Mouse (Mus musculus): Measurements from ENCODE around the gene Xylt1.

Xylt1 gene

GRCm38 (mm10) chr7:117563939-117564499, 183.2 kb downstream of the Xylt1 start:
- DNase-seq (ENCODE audit: low spot score in 2 of 2): no peak

DNA sequence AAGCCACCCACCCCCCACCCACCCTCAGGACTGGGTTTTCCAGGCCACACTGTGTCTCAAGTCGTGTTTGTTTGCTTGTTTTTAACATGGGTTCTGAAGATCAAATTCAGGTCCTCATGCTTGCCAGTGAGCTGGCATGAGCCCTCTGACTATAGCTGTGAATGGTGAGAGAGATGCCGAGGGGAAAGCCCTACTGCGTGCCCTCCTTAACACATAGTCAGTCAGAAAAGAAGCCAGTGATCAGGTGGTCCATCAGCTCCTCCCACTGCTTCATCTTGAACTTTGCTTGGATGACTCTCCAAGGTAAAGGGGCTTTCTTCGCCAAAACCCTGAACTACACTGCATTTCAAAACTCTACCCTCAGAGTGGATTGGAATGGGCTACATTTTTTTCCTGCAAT, 183.8 kb downstream of the Xylt1 start:
- no peak for DNase-seq (ENCODE audit: low spot score in 2 of 2)

DNA sequence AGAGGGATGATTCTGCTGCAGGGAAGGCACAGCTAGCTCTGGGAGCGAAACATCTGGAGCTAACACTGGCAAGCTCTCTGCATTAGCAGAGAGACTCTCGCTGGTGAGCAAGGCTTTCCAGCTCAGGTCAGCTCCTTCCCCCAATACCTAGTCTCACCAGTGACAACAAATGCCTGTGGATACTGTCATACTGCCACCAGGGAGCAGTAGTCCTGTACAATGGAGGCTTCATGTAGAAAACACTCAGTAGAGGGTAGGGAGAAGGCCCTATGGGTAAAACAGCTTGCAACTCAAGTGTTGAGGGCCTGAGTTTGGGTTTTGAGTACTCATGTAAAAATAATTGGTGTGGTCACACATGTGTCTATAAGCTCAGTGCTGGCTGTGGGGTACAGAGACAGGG, 185.3 kb downstream of the Xylt1 start:
- peak in 1 of 2 experiments; percentile 16 for DNase-seq (ENCODE audit: low spot score in 2 of 2)

DNA sequence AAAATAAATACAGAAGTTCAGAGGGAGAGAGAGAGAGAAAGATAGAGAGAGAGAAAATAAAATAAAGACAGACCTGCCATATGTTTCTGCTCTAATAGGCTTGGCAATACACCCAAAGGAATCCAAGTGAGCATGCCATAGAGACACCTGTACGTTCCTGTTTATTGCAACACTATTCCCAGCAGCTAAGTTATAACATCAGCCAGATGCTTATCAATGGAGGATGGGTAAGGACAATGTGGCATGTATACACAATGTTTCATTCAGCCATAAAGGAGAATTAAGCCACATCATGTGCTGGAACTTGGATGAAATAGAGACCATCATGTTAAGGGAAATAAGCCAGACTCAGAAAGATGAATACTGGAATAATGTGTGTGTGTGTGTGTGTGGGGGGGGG, 186.1 kb downstream of the Xylt1 start:
- DNase-seq (ENCODE audit: low spot score in 2 of 2): no peak

DNA sequence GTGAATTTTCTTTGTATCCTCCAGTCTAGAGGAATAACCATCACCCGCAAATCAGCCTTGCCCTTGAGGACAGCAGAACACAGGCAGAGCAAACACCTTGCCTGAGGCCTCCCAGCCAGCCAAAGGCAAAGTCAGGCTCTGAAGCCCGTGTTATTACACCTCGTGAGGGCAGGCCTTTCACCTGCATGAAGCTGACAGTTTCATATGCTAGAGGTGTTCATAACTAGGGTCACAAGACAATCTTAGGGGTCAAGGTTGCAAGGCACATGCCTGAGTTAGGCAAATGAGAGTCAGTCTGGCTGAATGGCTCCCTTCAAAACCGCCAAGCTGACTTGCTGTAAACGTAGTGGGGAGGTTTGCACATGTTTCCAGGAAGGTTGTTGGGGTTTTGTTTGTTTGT, 186.5 kb downstream of the Xylt1 start:
- DNase-seq (ENCODE audit: low spot score in 2 of 2): peak in 1 of 2 experiments; percentile 3

GRCm38 (mm10) chr7:117567653-117568340, 187.0 kb downstream of the Xylt1 start:
- peak in 1 of 2 experiments; percentile 40 for DNase-seq (ENCODE audit: low spot score in 2 of 2)

DNA sequence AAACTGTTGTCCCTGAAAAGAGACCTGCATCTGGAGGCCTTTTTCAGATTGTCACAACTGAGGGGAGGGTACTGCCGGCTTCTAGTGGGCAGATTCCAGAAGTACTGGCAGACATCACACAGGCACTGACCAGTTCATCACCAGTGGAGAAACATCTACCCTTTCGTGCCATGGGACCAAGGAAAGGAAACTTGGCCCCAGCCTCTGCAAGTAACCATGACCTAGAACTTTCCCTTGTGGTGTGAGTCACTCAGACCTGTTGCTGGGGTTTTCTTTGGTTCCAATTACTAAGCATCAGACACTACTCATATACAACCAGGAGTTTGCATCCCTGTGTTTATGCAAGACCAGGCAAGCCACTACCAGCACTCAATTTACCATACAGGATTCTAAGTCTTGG, 190.4 kb downstream of the Xylt1 start:
- no peak for DNase-seq (ENCODE audit: low spot score in 2 of 2)

- no peak for DNase-seq (ENCODE audit: low spot score in 2 of 2)
Observed at GRCm38 (mm10) chr7:117571713-117572112, 190.9 kb downstream of the Xylt1 start.

DNA sequence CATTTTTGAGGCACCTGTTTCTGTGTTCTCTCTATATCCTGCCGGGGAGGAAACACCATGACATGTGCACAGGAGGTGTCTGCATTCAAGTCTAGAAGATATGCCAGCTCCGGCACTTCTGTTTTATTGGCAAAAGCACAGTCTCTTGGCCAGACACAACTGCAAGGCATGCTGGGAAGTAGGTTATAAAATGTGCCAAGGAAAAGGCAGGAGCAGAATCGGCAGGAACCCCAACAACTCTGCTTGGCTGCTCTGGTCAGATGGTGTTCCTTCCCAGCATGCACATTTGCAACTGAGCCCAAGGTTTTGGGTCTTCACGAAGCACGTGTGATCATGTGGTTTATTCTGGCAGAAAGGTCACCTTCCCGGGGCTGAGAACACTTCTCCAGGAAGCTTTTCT, 192.4 kb downstream of the Xylt1 start:
- DNase-seq (ENCODE audit: low spot score in 2 of 2): no peak

GRCm38 (mm10) chr7:117575417-117575816, 194.6 kb downstream of the Xylt1 start:
- DNase-seq (ENCODE audit: low spot score in 2 of 2): no peak

DNA sequence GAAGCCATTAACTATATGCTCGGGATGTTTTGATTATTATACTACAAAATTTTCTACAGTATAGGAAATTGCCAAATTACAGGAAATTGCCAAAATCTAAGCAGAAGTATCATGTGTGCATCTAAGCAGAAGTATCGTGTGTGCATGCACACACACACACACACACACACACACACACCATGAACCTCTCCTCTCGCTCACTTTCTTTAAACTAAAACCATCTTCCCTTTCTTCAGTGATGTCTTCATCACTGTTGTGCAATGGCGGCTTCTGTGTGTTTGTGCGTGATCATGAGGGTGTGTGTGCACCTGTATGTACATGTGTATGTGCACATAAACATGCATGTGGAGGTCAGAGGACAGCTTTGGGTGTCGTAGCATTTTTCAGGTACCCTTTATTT, 196.3 kb downstream of the Xylt1 start:
- no peak for DNase-seq (ENCODE audit: low spot score in 2 of 2)

DNA sequence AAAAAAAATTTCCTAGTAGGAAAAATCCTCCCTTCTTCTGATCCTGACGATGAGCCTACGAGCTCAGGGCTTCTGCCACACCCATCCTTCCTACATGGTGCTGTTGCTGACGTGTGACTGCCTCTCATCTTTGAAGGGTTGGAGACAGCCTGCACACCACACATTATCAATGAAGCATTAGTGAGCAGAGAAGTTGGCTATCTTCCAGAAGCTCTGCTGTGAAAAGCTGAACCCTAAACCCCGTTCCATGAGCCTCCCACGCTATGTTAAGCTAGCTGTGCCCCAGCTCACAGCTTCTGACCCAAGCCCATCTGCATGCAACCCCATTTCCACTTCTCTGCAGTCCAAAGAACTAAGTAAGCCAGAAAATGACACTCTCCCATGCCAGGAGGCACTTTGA, 204.4 kb downstream of the Xylt1 start:
- DNase-seq (ENCODE audit: low spot score in 2 of 2): no peak

GRCm38 (mm10) chr7:117586811-117587210, 206.0 kb downstream of the Xylt1 start:
- DNase-seq (ENCODE audit: low spot score in 2 of 2): no peak

DNA sequence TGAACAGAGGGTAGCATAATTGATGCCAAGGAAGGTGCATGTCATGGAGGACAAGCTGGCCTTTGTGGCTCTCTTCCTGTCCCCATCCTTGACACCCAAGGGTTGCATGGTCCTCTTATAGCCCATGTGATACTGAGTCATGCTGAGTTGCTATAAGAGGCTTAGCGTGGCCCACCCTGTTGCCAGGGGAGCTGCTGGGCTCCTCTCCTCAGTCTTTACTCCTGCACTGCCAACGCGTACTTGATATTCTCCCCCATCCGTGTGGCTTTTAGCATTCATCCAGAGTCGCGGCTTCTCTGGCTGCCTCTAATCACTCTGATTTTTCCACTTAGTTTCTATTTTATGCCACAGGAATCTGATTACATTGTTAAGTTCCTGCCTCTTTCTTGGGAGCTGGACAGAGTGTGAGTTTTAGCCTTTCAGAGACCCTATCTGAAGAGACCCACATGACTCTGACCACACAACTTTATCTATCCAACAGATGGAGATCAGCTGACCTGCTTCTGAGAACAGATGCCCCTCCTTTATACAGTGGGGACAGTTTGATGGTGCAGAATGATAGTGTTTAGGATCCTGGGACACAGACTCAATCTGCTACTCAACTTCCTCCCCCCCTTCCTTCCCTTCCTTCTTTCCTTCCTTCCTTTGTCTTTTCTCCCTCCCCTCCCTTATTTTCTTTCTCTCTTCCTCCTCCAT, 206.6 kb downstream of the Xylt1 start:
- no peak for DNase-seq (ENCODE audit: low spot score in 2 of 2)

DNA sequence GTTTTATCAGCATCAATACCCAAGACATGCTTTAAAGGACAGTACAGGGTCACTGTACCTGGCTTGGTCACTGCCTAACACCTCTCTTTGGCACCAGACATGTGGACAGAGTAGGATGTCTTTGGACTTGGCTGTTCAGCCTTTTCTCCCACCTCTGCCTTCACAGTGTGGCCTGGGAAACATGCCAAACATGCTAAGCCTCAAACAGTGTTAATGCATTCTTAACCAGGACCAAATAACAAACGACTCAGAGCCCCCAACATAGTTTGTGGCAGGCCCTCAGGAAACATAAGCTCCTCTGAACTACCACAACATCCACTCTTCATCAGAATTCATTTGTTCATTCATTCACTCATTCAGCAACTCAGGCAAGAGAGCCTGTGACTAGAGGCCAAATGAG, 207.6 kb downstream of the Xylt1 start:
- no peak for DNase-seq (ENCODE audit: low spot score in 2 of 2)

DNA sequence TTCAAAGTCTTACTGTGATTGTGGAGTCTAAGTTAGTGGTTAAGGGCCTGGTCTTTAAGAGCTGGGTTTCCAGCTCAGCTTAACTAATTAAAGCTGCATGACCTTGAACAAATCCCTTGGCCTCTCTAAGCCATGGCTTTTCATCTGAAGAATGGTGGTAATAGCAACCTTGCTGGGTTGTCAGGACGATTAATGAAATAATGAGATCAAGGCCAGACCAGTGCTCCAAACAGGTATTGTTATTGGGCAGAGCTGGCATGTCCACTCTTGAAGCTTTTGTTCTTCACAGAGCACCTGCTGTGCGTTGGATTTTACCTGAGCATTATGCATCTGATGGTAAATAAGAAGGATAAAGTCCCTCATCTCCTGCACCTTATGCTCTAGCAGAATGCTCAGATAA, 208.6 kb downstream of the Xylt1 start:
- no peak for DNase-seq (ENCODE audit: low spot score in 2 of 2)

GRCm38 (mm10) chr7:117589820-117590219, 209.0 kb downstream of the Xylt1 start:
- DNase-seq (ENCODE audit: low spot score in 2 of 2): no peak

DNA sequence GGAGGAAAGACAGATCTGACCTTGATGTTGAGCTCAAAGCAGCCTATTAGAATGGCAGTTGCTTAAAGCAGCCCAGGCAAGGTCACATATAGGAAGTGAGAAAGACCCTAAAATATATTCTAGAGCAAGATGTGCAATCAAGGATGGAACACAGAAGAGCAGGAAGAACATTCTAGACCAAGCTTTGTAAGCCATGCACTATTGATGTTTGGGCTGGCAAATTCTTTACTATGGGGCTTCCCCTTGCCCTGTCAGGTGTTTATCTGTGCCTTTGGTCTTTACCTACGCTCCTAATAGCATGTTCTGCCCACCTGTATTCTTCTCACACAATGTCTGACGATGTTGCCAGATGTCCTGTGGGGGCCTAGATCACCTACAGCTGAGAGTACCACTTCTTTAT, 213.4 kb downstream of the Xylt1 start:
- no peak for DNase-seq (ENCODE audit: low spot score in 2 of 2)

GRCm38 (mm10) chr7:117595029-117595695, 214.4 kb downstream of the Xylt1 start:
- DNase-seq (ENCODE audit: low spot score in 2 of 2): no peak

DNA sequence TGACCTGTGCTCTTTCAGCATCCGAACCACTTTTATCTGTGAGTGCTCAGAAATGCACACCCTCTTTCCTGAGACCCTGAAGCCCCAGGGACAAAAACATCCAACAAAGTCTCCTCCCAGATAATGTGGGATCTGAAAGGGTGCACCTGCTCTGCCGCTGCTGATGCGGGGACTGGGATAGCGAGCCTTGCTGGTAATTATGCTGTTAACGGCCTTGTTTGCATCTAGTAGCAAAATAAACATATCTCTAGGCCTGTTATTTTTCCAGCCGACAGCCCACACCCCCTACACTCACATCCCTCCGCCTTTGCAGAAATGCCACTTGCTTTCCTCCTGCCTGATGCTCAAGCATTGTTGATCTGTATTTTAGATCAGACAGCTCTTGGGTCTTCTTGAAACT, 219.7 kb downstream of the Xylt1 start:
- no peak for DNase-seq (ENCODE audit: low spot score in 2 of 2)

- DNase-seq (ENCODE audit: low spot score in 2 of 2): no peak
Observed at GRCm38 (mm10) chr7:117610439-117610838, 229.7 kb downstream of the Xylt1 start.

DNA sequence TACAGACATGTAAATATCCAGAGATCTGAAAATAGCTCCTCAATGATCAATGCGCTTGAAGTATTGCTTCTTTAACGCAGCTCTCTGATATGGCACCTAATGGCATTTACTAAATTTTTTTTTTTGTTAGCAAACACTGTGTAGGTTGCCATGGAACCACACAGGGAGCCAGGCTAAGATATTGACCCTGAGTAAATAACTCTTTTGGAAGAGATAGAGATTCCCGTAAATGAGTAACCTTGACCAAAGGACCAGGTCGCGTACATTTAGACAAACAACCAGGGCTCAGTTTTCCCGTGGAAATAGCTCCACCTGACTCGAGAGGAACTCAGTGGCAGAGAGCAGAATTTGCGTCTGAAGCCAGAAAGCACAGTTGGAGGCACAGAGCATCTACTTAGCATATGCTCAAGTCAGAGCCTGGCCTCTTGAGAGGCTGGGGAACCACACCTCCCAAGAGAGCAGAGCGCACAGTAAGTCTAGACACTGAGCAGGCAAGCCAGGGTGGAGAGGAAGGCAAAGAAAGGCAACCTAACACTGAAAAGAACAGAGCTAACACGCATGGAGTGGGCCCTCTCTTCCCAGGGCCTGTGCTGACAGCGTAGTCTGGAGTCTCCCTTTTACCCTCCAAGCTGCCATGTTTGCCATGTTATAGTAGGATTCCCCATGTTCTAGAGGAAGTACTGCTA, 232.2 kb downstream of the Xylt1 start:
- DNase-seq (ENCODE audit: low spot score in 2 of 2): peak in 1 of 2 experiments; percentile 62

Data from natural killer cell, adult 2 months (primary cell).